Mouse (Mus musculus) embryonic fibroblast, embryonic 13.5 days (primary cell): ENCODE data around the gene Fem1a.

Source experiments
- CTCF ChIP-seq: IDR thresholded peaks from 2 replicates; pipeline ENCODE4 v1.5.1; 2011; ENCODE audit warnings: mild to moderate bottlenecking, control low read depth, low read length, moderate library complexity, borderline replicate concordance; ENCODE audit not compliant: insufficient read depth
- POLR2A ChIP-seq: IDR thresholded peaks from 2 replicates; pipeline ENCODE4 v1.6.1; 2011; ENCODE audit warnings: low read depth, mild to moderate bottlenecking, control low read depth, low read length, moderate library complexity

DNA sequence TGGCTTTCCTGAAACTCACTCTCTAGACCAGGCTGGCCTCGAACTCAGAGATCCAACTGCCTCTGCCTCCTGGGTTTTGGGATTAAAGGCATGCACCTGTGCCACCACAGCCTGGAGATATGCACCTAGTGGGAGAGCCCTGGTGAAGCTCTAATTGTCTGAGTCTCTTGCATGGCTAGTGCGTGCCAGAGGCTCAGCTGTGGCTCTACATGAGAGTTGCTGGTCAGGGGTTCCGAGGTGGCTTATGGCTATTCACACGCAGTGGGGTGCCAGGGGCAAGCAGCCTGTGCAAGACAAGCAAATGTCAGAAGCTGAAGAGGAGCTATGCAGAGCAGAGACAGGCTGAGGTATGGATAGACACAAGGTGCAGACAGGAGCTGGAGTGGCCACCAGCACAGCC, 1.9 kb upstream of the Fem1a start:
- no peak for TF ChIP-seq CTCF
- no peak for TF ChIP-seq POLR2A
